Mouse (Mus musculus) mammary gland, adult 2 months (tissue): ENCODE data around the gene Flvcr2. TPM values are rescaled to one million over a fixed set of nuclear protein-coding genes. Genes with fewer than 3 reads are reported as not detected.

Source experiments
- polyA plus RNA-seq: library from polyadenylated mRNA; depleted of rRNA; stranded (reverse); fragments of >200 nt; gene quantifications from 2 replicates; pipeline ENCODE4 v1.2.3, GENCODE M21; 2012; ENCODE audit warnings: low replicate concordance; rRNA removed

Flvcr2 gene
- polyA plus RNA-seq, result 2.0 and 2.6 TPM in 2 replicates

DNA sequence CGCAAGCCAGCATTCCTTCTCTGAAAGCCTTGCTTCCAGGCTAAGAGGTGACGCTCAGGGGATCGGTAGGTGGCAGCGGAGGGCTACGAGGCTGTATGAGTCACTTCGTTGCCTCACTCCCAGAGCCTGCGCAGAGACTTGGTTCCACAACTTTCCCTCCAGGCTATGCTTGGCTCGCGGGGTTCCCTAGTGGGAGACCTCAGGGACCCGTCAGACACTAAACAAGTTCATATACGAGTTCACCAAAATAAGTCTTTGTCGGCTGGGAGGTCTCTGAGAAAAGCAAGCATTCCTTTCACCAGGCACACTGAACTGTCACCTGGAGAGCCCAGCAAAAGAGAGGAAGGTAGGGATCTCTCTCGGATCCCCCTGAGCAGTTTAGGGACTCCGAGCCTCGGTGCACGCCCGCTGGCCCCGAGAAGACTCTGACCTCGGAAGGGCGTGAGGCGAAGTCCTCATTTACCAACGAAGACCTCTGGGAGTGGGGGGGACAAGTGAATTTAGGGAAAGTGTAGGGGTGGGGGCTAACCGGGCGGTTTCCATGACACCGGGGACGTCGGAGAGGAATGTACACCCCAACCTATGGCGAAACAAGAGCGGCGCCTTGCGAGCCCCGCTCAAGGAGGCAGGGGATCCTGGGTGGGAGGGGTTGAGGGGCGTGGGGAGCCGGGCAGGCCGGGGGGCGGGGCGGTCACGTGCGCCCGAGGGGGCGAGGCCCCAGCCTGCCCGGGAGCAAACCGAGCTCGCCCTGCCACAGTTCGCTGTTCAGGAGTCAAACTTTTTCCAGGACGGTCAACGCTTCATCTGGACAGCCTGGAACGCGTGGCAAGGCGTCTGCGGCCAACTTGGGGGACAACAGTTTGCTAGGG lies at the start of gene Flvcr2:
Gene Flvcr2 (plus strand): TSS at position 713 of the 869 bp plus-strand sequence.

DNA sequence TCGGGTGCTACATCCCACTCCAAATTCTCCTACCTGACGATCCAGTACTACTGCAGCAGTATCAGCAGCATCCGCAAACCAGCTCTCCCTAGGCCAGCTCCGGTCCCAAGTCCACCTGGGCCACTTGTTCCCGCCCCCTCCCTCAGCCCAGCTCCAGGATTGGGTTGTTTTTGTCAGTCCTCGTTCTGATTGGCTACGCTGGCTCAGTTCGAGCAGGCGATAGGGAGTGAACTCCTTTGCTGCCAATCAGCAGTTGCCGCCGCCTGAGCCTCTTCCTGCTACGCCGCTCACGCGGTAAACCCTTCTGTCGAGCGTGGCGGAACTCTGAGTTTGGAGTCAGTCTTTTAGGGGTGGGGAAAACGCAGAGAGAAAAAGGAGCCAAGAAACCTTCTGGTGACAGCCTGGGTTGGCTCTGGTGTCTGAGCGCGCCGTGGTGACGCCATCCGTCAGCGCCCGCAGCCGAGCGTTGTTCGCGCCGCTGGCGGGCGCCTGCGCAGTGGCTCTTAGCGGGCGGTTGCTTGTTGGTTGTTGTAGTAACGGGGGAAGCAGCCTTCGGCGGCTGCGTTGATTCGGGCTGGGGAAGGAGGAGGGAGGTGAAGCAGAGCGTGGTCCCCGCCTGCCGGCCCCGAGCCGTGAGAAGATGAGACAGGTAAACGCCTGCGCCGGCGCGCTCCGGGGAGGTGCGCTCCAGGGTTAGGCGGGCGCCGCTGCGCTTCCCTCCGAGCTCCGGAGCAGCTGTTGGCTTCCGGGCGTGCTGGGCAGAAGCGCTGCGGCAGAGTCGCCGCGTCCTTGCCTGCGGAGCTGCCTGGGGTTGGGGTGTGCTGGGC lies 78.3 kb downstream of the Flvcr2 start, which contains the start of the genes Erg28 and Ttll5:
Gene Erg28 (minus strand): TSS at position 113 of the 827 bp plus-strand sequence.
Gene Ttll5 (plus strand): TSS at position 222 of the 827 bp plus-strand sequence.

Other genes starting within 250 kb of the Flvcr2 start
- 7.7 and 17.2 TPM in 2 replicates for gene Jdp2, start 147.5 kb upstream of the Flvcr2 start, polyA plus RNA-seq
- gene Batf, start 59.9 kb upstream of the Flvcr2 start, polyA plus RNA-seq, result 6.4 and 16.2 TPM in 2 replicates
- gene Erg28, start 78.0 kb downstream of the Flvcr2 start, polyA plus RNA-seq, result 20.1 and 35.5 TPM in 2 replicates
- gene Ttll5, start 78.1 kb downstream of the Flvcr2 start, polyA plus RNA-seq, result 9.6 TPM in 2 replicates